Mouse (Mus musculus): ENCODE measurements at regions not wholly inside any gene's neighbourhood (a gene's known extent, or its start where the extent isn't known, plus 50 kb on each side); places are given as distances from the start of the nearest gene placed in this dataset.

DNA sequence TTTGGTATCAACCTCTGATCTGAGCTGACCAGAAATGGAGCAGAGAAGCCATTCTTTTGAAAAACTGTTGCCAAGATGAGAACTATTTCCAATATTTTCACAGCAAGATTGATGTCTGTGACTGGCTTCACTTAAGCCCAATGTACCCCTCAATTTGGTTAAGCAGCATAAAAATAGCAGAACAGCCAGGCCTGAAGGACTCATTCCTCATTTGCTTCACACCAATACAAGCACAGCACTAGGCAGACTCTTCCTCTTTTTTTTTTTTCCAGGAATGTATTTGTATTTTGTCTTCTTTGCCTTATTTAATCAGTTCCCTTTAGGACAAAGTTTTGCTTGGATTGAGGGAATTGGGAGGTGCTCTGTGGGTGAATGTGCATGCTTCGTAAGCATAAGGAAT is 441.4 kb upstream of the Btbd3 start:
- TF ChIP-seq CTCF (IDR thresholded peaks at IDR 0.05; ENCODE audit: insufficient read depth, low read length) (no peak), POLR2A (IDR thresholded peaks at IDR 0.05; ENCODE audit: borderline replicate concordance, extremely low read depth, low read depth, low read length) (no peak)

Data from lung, adult 2 months (tissue).